Mouse (Mus musculus): Measurements from ENCODE around the gene Ythdf1. TPM values are rescaled to one million over a fixed set of nuclear protein-coding genes. Genes with fewer than 3 reads are reported as not detected.

Gene Ythdf1
- polyA plus RNA-seq, 1 experiment: 41.6 TPM

- DNase-seq (ENCODE audit: low spot score): no peak
These were observed 41.2 kb downstream of the Ythdf1 start for GRCm38 (mm10) chr2:180879365-180880067.

GRCm38 (mm10) chr2:180870006-180870405 is 50.7 kb downstream of the Ythdf1 start:
- DNase-seq (ENCODE audit: low spot score): no peak

GRCm38 (mm10) chr2:180861561-180861960 is 59.2 kb downstream of the Ythdf1 start:
- DNase-seq (ENCODE audit: low spot score): no peak

- no peak for DNase-seq (ENCODE audit: low spot score)
These were observed 63.6 kb downstream of the Ythdf1 start for GRCm38 (mm10) chr2:180857121-180857520.

- no peak for DNase-seq (ENCODE audit: low spot score)
These were observed 65.7 kb downstream of the Ythdf1 start for GRCm38 (mm10) chr2:180855005-180855544.

Other genes with a start within 250 kb of the Ythdf1 start
- 24.7 and 25.8 TPM in 2 replicates for gene Dido1, start 210.9 kb downstream of the Ythdf1 start, polyA plus RNA-seq (2012; rRNA removed)
- gene Gid8, start 210.8 kb downstream of the Ythdf1 start, polyA plus RNA-seq (2012; rRNA removed): 59.7 and 64.6 TPM in 2 replicates
- 4.6 and 5.3 TPM in 2 replicates for gene Slc17a9, start 195.7 kb downstream of the Ythdf1 start, polyA plus RNA-seq (2012; rRNA removed)
- not detected in 2 replicates for gene Bhlhe23, start 144.0 kb downstream of the Ythdf1 start, polyA plus RNA-seq (2012; rRNA removed)
- not detected in 2 replicates for gene Birc7, start 8.1 kb upstream of the Ythdf1 start, polyA plus RNA-seq (2012; rRNA removed)
- gene Nkain4, start 33.8 kb upstream of the Ythdf1 start, polyA plus RNA-seq (2012; rRNA removed): 50.7 and 72.3 TPM in 2 replicates
- 68.7 and 77.1 TPM in 2 replicates for gene Arfgap1, start 46.3 kb upstream of the Ythdf1 start, polyA plus RNA-seq (2012; rRNA removed)
- 4.1 and 4.5 TPM in 2 replicates for gene Col20a1, start 65.6 kb upstream of the Ythdf1 start, polyA plus RNA-seq (2012; rRNA removed)
- 0.03 TPM in 2 replicates for gene Chrna4, start 122.6 kb upstream of the Ythdf1 start, polyA plus RNA-seq (2012; rRNA removed)
- 0.07 and 0.12 TPM in 2 replicates for gene Kcnq2, start 214.4 kb upstream of the Ythdf1 start, polyA plus RNA-seq (2012; rRNA removed)
- gene Eef1a2, start 236.1 kb upstream of the Ythdf1 start, polyA plus RNA-seq (2012; rRNA removed): 0.48 and 0.97 TPM in 2 replicates